In the genomic region with DNA sequence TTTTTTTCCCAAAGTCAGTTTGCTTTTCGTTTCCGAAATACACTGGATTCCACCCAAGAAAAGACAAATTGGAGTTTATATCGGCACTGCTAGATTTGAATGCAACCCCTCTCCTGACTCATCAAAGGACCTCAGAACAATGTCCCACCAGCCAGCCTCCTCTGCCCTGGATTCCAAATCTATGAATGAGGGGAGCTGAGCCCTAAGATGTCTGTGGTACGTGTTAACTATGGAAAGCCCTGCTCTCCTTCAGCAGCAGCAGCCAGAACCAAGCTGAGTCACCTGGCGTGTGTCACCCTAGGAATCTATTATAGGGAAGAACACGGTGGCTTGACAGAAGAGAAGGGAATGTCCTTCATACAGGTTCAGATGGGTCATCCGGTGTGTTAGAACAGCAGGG, we compare ENCODE assay signal across 16 mouse cellular contexts.
"Had no signal": no experiment of that assay in that cellular context is flagged by ENCODE, and none has a peak within 500 bp of the region (broad histone marks: within the 10 kb centered on the region; RNA-seq: fewer than 3 reads in every experiment).

No protein-coding gene starts in this region.

- ATAC-seq: hindbrain, postnatal 0 days; intestine, embryonic 16.5 days had no signal

- DNase-seq: gastrocnemius, postnatal 14 days; gastrocnemius, postnatal 36 days; heart, adult 11 months; heart, adult 2 months; heart, postnatal 14 days; heart, postnatal 36 days; kidney, adult 11 months; kidney, adult 2 months; kidney, adult 9 months; kidney, postnatal 14 days; kidney, postnatal 36 days; layer of hippocampus, adult 9-11 months; liver; liver, embryonic 13.5 days had no signal
